Mouse (Mus musculus): ENCODE measurements around the gene Smim20.

The Smim20 gene

GRCm38 (mm10) chr5:53304936-53305335, 38.1 kb downstream of the Smim20 start:
- no peak for DNase-seq (ENCODE audit: extremely low spot score, low read depth, low spot score)

DNA sequence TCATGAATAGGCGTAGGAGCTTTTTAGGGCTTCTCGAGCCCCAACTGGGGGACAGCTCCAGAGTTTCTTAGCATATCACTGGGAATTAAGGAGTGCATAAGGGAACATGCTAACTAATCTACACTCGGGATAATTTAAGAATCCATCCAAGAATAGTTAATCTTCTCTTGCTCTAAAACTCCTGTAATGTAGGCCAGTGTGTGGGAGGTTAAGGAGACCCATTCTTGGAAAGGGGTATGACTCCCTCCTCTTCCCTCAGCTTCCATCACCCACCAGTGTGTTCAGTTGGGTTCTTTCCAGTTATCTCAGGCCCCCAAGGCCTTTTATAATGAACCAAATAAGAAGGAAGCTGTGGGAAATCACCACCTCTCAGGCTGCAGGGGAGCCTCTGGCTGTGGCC, 40.0 kb downstream of the Smim20 start:
- no peak for DNase-seq (ENCODE audit: extremely low spot score, low read depth, low spot score)

DNA sequence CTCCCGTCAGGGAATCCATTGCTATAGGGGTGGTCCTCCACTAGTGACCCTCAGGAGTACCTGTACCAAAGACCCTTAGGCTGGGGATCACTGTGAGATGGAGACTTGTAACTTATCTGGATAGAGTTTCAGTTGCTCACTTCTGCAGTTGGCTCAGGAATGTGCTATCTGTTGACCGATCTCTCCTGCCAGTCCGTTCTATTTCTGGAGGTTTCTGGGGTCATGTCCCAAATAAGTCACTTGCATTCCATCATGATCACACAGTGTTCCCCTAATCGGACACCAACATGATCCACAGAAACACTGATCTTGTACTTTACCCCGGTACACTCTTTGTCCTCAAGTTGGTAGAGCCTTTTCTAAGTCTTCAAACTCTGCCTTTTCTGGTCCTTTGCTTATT, 40.6 kb downstream of the Smim20 start:
- no peak for DNase-seq (ENCODE audit: extremely low spot score, low read depth, low spot score)

- no peak for DNase-seq (ENCODE audit: extremely low spot score, low read depth, low spot score)
Measured at GRCm38 (mm10) chr5:53314404-53315167, 47.7 kb downstream of the Smim20 start.

DNA sequence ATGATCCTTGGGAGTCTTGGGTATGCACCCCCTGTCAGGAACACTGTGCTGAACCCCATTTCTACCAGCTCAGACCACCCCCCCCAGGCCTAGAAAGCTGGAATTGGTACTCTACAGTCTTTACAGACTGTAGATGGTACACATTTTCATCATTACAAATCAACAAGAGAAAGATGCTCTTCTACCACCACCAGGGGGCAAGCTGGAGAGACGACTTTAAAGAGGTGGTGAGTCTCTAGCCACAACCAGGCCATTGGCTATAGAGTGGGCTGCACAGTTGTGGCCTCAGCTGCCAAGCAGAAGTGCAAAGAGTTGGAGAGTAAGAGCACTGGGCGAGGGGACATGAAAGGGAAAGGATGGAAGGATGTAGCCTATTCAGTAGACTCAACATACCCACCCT, 48.9 kb downstream of the Smim20 start:
- DNase-seq (ENCODE audit: extremely low spot score, low read depth, low spot score) = no peak

DNA sequence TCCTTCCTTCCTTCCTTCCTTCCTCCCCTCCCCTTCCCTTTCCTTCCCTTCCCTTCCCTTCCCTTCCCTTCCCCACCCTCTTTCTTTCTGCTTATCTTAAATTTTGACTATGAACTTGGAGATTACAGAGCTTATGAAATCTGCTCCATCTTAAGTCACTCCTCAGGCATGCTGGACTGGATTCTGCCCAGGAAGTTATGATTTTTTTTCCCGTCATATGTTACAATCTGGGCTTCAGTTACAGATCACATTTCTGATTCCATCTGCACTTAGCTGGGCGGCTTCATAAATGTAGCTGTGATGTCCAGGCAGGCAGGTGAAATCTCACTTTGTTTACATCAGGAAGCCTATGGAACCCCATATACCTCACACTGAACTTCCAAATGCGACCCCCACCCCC, 50.5 kb downstream of the Smim20 start:
- DNase-seq (ENCODE audit: extremely low spot score, low read depth, low spot score) = no peak

- no peak for DNase-seq (ENCODE audit: extremely low spot score, low read depth, low spot score)
Measured at GRCm38 (mm10) chr5:53317885-53318466, 51.1 kb downstream of the Smim20 start.

GRCm38 (mm10) chr5:53320331-53320730, 53.4 kb downstream of the Smim20 start:
- peak; percentile 8 for DNase-seq (ENCODE audit: extremely low spot score, low read depth, low spot score)

- DNase-seq (ENCODE audit: extremely low spot score, low read depth, low spot score) = no peak
Measured at GRCm38 (mm10) chr5:53321901-53322300, 55.0 kb downstream of the Smim20 start.

- no peak for DNase-seq (ENCODE audit: extremely low spot score, low read depth, low spot score)
Measured at GRCm38 (mm10) chr5:53322471-53322870, 55.6 kb downstream of the Smim20 start.

- DNase-seq (ENCODE audit: extremely low spot score, low read depth, low spot score) = no peak
Measured at GRCm38 (mm10) chr5:53323121-53323520, 56.2 kb downstream of the Smim20 start.

DNA sequence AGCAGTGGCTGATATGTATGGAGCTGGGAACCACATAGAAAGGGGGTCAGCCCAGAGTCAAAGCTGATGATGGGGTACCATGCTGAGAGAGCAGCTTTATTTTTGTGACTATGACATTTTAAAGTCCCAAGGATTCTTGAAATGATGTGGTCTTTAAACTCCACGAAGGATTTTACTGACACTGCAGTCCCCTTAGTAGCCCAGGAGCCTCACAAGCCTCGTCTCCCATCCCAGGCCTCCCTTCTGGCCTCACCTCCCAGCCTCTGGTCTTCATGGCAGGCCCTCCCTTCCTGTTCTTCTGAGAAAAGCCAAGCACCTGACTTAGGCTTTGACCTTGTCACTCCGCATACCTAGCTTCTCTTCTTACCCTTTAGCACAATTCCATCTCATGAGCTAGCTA, 57.4 kb downstream of the Smim20 start:
- DNase-seq (ENCODE audit: extremely low spot score, low read depth, low spot score) = no peak

- no peak for DNase-seq (ENCODE audit: extremely low spot score, low read depth, low spot score)
Measured at GRCm38 (mm10) chr5:53324791-53325190, 57.9 kb downstream of the Smim20 start.

GRCm38 (mm10) chr5:53326023-53326422, 59.1 kb downstream of the Smim20 start:
- DNase-seq (ENCODE audit: extremely low spot score, low read depth, low spot score) = peak; percentile 44

- DNase-seq (ENCODE audit: extremely low spot score, low read depth, low spot score) = no peak
Measured at GRCm38 (mm10) chr5:53326491-53326890, 59.6 kb downstream of the Smim20 start.
